Mouse (Mus musculus) layer of hippocampus, adult 11-12 months (tissue): ENCODE results near the gene Vps37b.

Experiments
- DNase-seq: peaks from one replicate; pipeline ENCODE4 v3.0.0; 2022; ENCODE audit warnings: low spot score

Gene Vps37b

GRCm38 (mm10) chr5:124001274-124001673 is 30.8 kb downstream of the Vps37b start:
- no peak for DNase-seq

GRCm38 (mm10) chr5:124000824-124001223 is 31.2 kb downstream of the Vps37b start:
- DNase-seq = peak; percentile 93

- DNase-seq = no peak
Measured at GRCm38 (mm10) chr5:123998370-123998769, 33.7 kb downstream of the Vps37b start.

- no peak for DNase-seq
Measured at GRCm38 (mm10) chr5:123997811-123998210, 34.3 kb downstream of the Vps37b start.

- no peak for DNase-seq
Measured at GRCm38 (mm10) chr5:123997211-123997751, 34.8 kb downstream of the Vps37b start.

- no peak for DNase-seq
Measured at GRCm38 (mm10) chr5:123996695-123997094, 35.4 kb downstream of the Vps37b start.

GRCm38 (mm10) chr5:123996194-123996593 is 35.9 kb downstream of the Vps37b start:
- DNase-seq = no peak

- no peak for DNase-seq
Measured at GRCm38 (mm10) chr5:123995388-123995787, 36.7 kb downstream of the Vps37b start.

GRCm38 (mm10) chr5:123994468-123994867 is 37.6 kb downstream of the Vps37b start:
- no peak for DNase-seq

- peak; percentile 90 for DNase-seq
Measured at GRCm38 (mm10) chr5:123993263-123994036, 38.6 kb downstream of the Vps37b start.

GRCm38 (mm10) chr5:123992794-123993193 is 39.3 kb downstream of the Vps37b start:
- DNase-seq = peak; percentile 91

GRCm38 (mm10) chr5:123992193-123992637 is 39.9 kb downstream of the Vps37b start:
- DNase-seq = no peak

GRCm38 (mm10) chr5:123991321-123991720 is 40.7 kb downstream of the Vps37b start:
- no peak for DNase-seq

- no peak for DNase-seq
Measured at GRCm38 (mm10) chr5:123989941-123990885, 41.9 kb downstream of the Vps37b start.

- DNase-seq = no peak
Measured at GRCm38 (mm10) chr5:123987511-123987910, 44.6 kb downstream of the Vps37b start.

GRCm38 (mm10) chr5:123986925-123987324 is 45.1 kb downstream of the Vps37b start:
- DNase-seq = no peak

GRCm38 (mm10) chr5:123985434-123985833 is 46.6 kb downstream of the Vps37b start:
- peak; percentile 62 for DNase-seq

- no peak for DNase-seq
Measured at GRCm38 (mm10) chr5:123982838-123983237, 49.2 kb downstream of the Vps37b start.

- DNase-seq = no peak
Measured at GRCm38 (mm10) chr5:123981250-123981554, 50.9 kb downstream of the Vps37b start.

GRCm38 (mm10) chr5:123980521-123981249 is 51.4 kb downstream of the Vps37b start:
- DNase-seq = no peak

GRCm38 (mm10) chr5:123979980-123980369 is 52.1 kb downstream of the Vps37b start:
- DNase-seq = no peak
